Comparison of ENCODE assay signal across 12 mouse cellular contexts in genomic region chr7:88251535-88251934, GRCm38 (mm10).
"Had no signal": no experiment of that assay in that cellular context is flagged by ENCODE, and none has a peak within 500 bp of the region (broad histone marks: within the 10 kb centered on the region; RNA-seq: fewer than 3 reads in every experiment).

No protein-coding gene starts in this region.

- H3K27ac ChIP-seq: kidney, postnatal 0 days; limb, embryonic 12.5 days; lung, embryonic 15.5 days; midbrain, embryonic 13.5 days; neural tube, embryonic 15.5 days; stomach, postnatal 0 days had no signal

- DNase-seq: kidney, adult 11 months; kidney, adult 9 months; layer of hippocampus, postnatal 36 days; liver; lung, postnatal 14 days had no signal

- H3K9me3 ChIP-seq: lung, embryonic 15.5 days; midbrain, embryonic 13.5 days; neural tube, embryonic 15.5 days had no signal

- H3K4me1 ChIP-seq: limb, embryonic 12.5 days; lung, embryonic 15.5 days; midbrain, embryonic 13.5 days; neural tube, embryonic 15.5 days had no signal

- H3K36me3 ChIP-seq: limb, embryonic 12.5 days; lung, embryonic 15.5 days; midbrain, embryonic 13.5 days; neural tube, embryonic 15.5 days had no signal

- H3K9ac ChIP-seq: limb, embryonic 12.5 days; lung, embryonic 15.5 days; midbrain, embryonic 13.5 days; neural tube, embryonic 15.5 days had no signal

- H3K4me3 ChIP-seq: limb, embryonic 12.5 days; lung, embryonic 15.5 days; midbrain, embryonic 13.5 days; myocyte; neural tube, embryonic 15.5 days had no signal

- H3K27me3 ChIP-seq: limb, embryonic 12.5 days; lung, embryonic 15.5 days; midbrain, embryonic 13.5 days; neural tube, embryonic 15.5 days had no signal

- H3K4me2 ChIP-seq: limb, embryonic 12.5 days; lung, embryonic 15.5 days; midbrain, embryonic 13.5 days; neural tube, embryonic 15.5 days had no signal

- ATAC-seq: midbrain, embryonic 13.5 days had no signal
